Mouse (Mus musculus) MEL (cell line): ENCODE measurements around the gene Atp8b3. TPM values are rescaled to one million over a fixed set of nuclear protein-coding genes. Genes with fewer than 3 reads are reported as not detected.

Source experiments
- DNase-seq: peaks from one replicate; pipeline ENCODE4 v3.0.0; 2011; ENCODE audit warnings: low read depth, low spot score
- H3K27ac ChIP-seq: 2 replicates; pipeline ENCODE4 v1.5.1; 2012; ENCODE audit warnings: low read depth, mild to moderate bottlenecking, control low read depth, low read length, moderate library complexity; ENCODE audit not compliant: control insufficient read depth
- H3K27me3 ChIP-seq, 2 experiments: fragments of 150-350 bp in 1 of 2; sonication (generic) in 1 of 2; 2 replicates each; pipeline ENCODE4 v1.6.1; 2012; ENCODE audit warnings: low read length in 2 of 2, mild to moderate bottlenecking in 2 of 2, improper control_type of control experiment in 1 of 2, moderate library complexity in 1 of 2; ENCODE audit not compliant: insufficient read depth in 2 of 2, control insufficient read depth in 1 of 2
- H3K36me3 ChIP-seq, 2 experiments: 2 replicates each; pipeline ENCODE4 v1.6.1; 2012 to 2014; ENCODE audit warnings: low read length in 2 of 2, improper control_type of control experiment in 1 of 2, inconsistent platforms in 1 of 2, mild to moderate bottlenecking in 1 of 2; ENCODE audit not compliant: insufficient read depth in 2 of 2, control insufficient read depth in 1 of 2
- H3K4me1 ChIP-seq, 2 experiments: fragments of 150-350 bp in 1 of 2; sonication (generic) in 1 of 2; 2 replicates each; pipeline ENCODE4 v1.6.1; 2012; ENCODE audit warnings: low read length in 2 of 2, improper control_type of control experiment in 1 of 2, mild to moderate bottlenecking in 1 of 2; ENCODE audit not compliant: insufficient read depth in 2 of 2, control insufficient read depth in 1 of 2
- H3K4me3 ChIP-seq, 2 experiments: fragments of 150-350 bp in 1 of 2; sonication (generic) in 1 of 2; 2 replicates each; pipeline ENCODE4 v1.5.1; 2012; ENCODE audit warnings: low read depth in 2 of 2, low read length in 2 of 2, mild to moderate bottlenecking in 2 of 2, moderate library complexity in 2 of 2, control low read depth in 1 of 2, improper control_type of control experiment in 1 of 2; ENCODE audit not compliant: control insufficient read depth in 1 of 2, insufficient read depth in 1 of 2
- H3K79me2 ChIP-seq: 2 replicates; pipeline ENCODE4 v1.6.1; 2012; ENCODE audit warnings: mild to moderate bottlenecking, low read length, moderate library complexity; ENCODE audit not compliant: control insufficient read depth, poor library complexity, insufficient read depth
- H3K9ac ChIP-seq: 2 replicates; pipeline ENCODE4 v1.6.1; 2012; ENCODE audit warnings: low read depth, mild to moderate bottlenecking, control low read depth, low read length, moderate library complexity; ENCODE audit not compliant: control insufficient read depth, poor library complexity, severe bottlenecking
- H3K9me3 ChIP-seq: fragments of 150-350 bp; sonication (generic); replicated peaks from 2 replicates; pipeline ENCODE4 v1.6.1; 2012; ENCODE audit warnings: mild to moderate bottlenecking, low read length, improper control_type of control experiment, moderate library complexity; ENCODE audit not compliant: insufficient read depth
- CHD2 ChIP-seq: IDR thresholded peaks from 2 replicates; pipeline ENCODE4 v1.6.1; 2011; ENCODE audit warnings: low read length, improper control_type of control experiment
- CTCF ChIP-seq, 3 experiments: IDR thresholded peaks in 2 of 3; conservative IDR thresholded peaks in 1 of 3; 2 replicates each; pipeline ENCODE4 v1.5.1; 2011 to 2012; ENCODE audit warnings: low read length in 3 of 3, low read depth in 2 of 3, mild to moderate bottlenecking in 2 of 3, improper control_type of control experiment in 1 of 3, inconsistent platforms in 1 of 3, mixed read lengths in 1 of 3, moderate library complexity in 1 of 3; ENCODE audit not compliant: control insufficient read depth in 1 of 3, insufficient read depth in 1 of 3, poor library complexity in 1 of 3, severe bottlenecking in 1 of 3
- E2F4 ChIP-seq: IDR thresholded peaks from 2 replicates; pipeline ENCODE4 v1.6.1; 2011; ENCODE audit warnings: low read depth, low read length, improper control_type of control experiment, borderline replicate concordance
- ELF1 ChIP-seq: IDR thresholded peaks from 2 replicates; pipeline ENCODE4 v1.6.1; 2014; ENCODE audit warnings: low read depth, mild to moderate bottlenecking, inconsistent platforms, low read length, improper control_type of control experiment, moderate library complexity
- EP300 ChIP-seq, 2 experiments: IDR thresholded peaks; 2 replicates each; pipeline ENCODE4 v1.6.1; 2011; ENCODE audit warnings: improper control_type of control experiment in 2 of 2, low read length in 2 of 2, low read depth in 1 of 2, mild to moderate bottlenecking in 1 of 2
- ETS1 ChIP-seq: IDR thresholded peaks from 2 replicates; pipeline ENCODE4 v1.6.1; 2012; ENCODE audit warnings: low read depth, mild to moderate bottlenecking, inconsistent platforms, low read length, improper control_type of control experiment, moderate library complexity
- GABPA ChIP-seq: IDR thresholded peaks from 2 replicates; pipeline ENCODE4 v1.6.1; 2012; ENCODE audit warnings: low read depth, mild to moderate bottlenecking, inconsistent platforms, low read length, improper control_type of control experiment, moderate library complexity
- JUND ChIP-seq: IDR thresholded peaks from 2 replicates; pipeline ENCODE4 v1.6.1; 2011; ENCODE audit warnings: low read depth, mild to moderate bottlenecking, improper control_type of control experiment, low read length
- MAZ ChIP-seq: IDR thresholded peaks from 2 replicates; pipeline ENCODE4 v1.6.1; 2012; ENCODE audit warnings: low read depth, mild to moderate bottlenecking, inconsistent platforms, low read length, improper control_type of control experiment
- MYC ChIP-seq: IDR thresholded peaks from 2 replicates; pipeline ENCODE4 v1.6.1; 2011; ENCODE audit warnings: low read depth, mild to moderate bottlenecking, low read length, improper control_type of control experiment, moderate library complexity
- NELFE ChIP-seq: IDR thresholded peaks from 2 replicates; pipeline ENCODE4 v1.6.1; 2011; ENCODE audit warnings: low read depth, low read length, improper control_type of control experiment
- POLR2AphosphoS2 ChIP-seq: IDR thresholded peaks from 2 replicates; pipeline ENCODE4 v1.6.1; 2011; ENCODE audit warnings: low read length, improper control_type of control experiment
- RAD21 ChIP-seq: IDR thresholded peaks from 2 replicates; pipeline ENCODE4 v1.6.1; 2011; ENCODE audit warnings: mild to moderate bottlenecking, low read depth, low read length, improper control_type of control experiment
- TBP ChIP-seq: IDR thresholded peaks from 2 replicates; pipeline ENCODE4 v1.8.0; 2011; ENCODE audit warnings: low read depth, low read length, improper control_type of control experiment
- UBTF ChIP-seq: IDR thresholded peaks from 2 replicates; pipeline ENCODE4 v1.6.1; 2012; ENCODE audit warnings: low read depth, mild to moderate bottlenecking, inconsistent platforms, low read length, improper control_type of control experiment, moderate library complexity, borderline replicate concordance; ENCODE audit not compliant: insufficient read depth
- USF1 ChIP-seq: IDR thresholded peaks from 2 replicates; pipeline ENCODE4 v1.6.1; 2014; ENCODE audit warnings: low read depth, mild to moderate bottlenecking, inconsistent platforms, low read length, improper control_type of control experiment, moderate library complexity
- polyA plus RNA-seq, 2 experiments: library from polyadenylated mRNA; stranded (reverse) in 1 of 2; unstranded in 1 of 2; fragments of >175 nt in 1 of 2; fragments of >200 nt in 1 of 2; gene quantifications; 2 replicates each; pipeline versions ENCODE4 v1.2.1 to v1.2.4; 2012; ENCODE audit warnings: low replicate concordance in 2 of 2, low read depth in 1 of 2; ENCODE audit not compliant: insufficient read length in 2 of 2, insufficient read depth in 1 of 2, missing spikeins in 1 of 2
- total RNA-seq: library from RNA; depleted of rRNA; stranded (reverse); fragments of 300-350 nt; gene quantifications from 2 replicates; pipeline ENCODE4 v1.2.3, GENCODE M21; 2012

Atp8b3 gene
- total and polyA plus RNA-seq, 3 experiments: 0.13 TPM; not detected in 2

GRCm38 (mm10) chr10:80547539-80547938, 8.6 kb upstream of the Atp8b3 start:
- Histone ChIP-seq H3K79me2 (peaks cover 4% of the 10 kb centered on the region; the same call in 1 of the 2 replicates), H3K27ac (no peak overlapping the region), H3K27me3 (no peaks in the 10 kb centered on the region), H3K4me1 (no peaks in the 10 kb centered on the region), H3K36me3 (no peaks in the 10 kb centered on the region; a peak in 1 of 4 replicates), H3K9ac (no peak overlapping the region), H3K9me3 (no peaks in the 10 kb centered on the region), H3K4me3 (no peak overlapping the region)
- TF ChIP-seq USF1 (no peak), NELFE (no peak), CTCF (IDR thresholded peaks at IDR 0.05 in 2 of 3, conservative IDR thresholded peaks at IDR 0.05 in 1 of 3; ENCODE audit: control insufficient read depth in 1 of 3, insufficient read depth in 1 of 3, low read depth in 2 of 3, low read length in 3 of 3, poor library complexity in 1 of 3, severe bottlenecking in 1 of 3) (no peak), JUND (no peak), ELF1 (no peak)
- DNase-seq: no peak

- H3K27me3 ChIP-seq: no peaks in the 10 kb centered on the region
- H3K36me3 ChIP-seq: no peaks in the 10 kb centered on the region; a peak in 1 of 4 replicates
- no peak for DNase-seq
- H3K27ac ChIP-seq: no peak overlapping the region
- no peak overlapping the region for H3K9ac ChIP-seq
- no peak overlapping the region for H3K4me3 ChIP-seq
- no peaks in the 10 kb centered on the region for H3K4me1 ChIP-seq
- no peak for TF ChIP-seq MAZ
- H3K79me2 ChIP-seq: peaks cover 1% of the 10 kb centered on the region; the same call in 1 of the 2 replicates
- H3K9me3 ChIP-seq: no peaks in the 10 kb centered on the region
These were observed 8.0 kb upstream of the Atp8b3 start for GRCm38 (mm10) chr10:80546945-80547344.

GRCm38 (mm10) chr10:80545590-80545989, 6.7 kb upstream of the Atp8b3 start:
- no peaks in the 10 kb centered on the region for H3K4me1 ChIP-seq

More at GRCm38 (mm10) chr10:80545590-80545989, 6.7 kb upstream of the Atp8b3 start:
- no peaks in the 10 kb centered on the region for H3K9me3 ChIP-seq
- H3K4me3 ChIP-seq: no peak overlapping the region
- no peak overlapping the region for H3K27ac ChIP-seq
- no peak for TF ChIP-seq JUND
- TF ChIP-seq POLR2AphosphoS2: no peak
- TF ChIP-seq E2F4: no peak
- TF ChIP-seq MYC: no peak
- no peak for TF ChIP-seq ETS1
- TF ChIP-seq EP300 (IDR thresholded peaks at IDR 0.05; ENCODE audit: low read depth in 1 of 2, low read length in 2 of 2): no peak
- no peak for TF ChIP-seq UBTF
- TF ChIP-seq CHD2: no peak
- no peak for TF ChIP-seq GABPA
- TF ChIP-seq TBP: no peak
- TF ChIP-seq RAD21: no peak
- no peaks in the 10 kb centered on the region for H3K27me3 ChIP-seq
- DNase-seq: no peak
- no peaks in the 10 kb centered on the region; a peak in 1 of 4 replicates for H3K36me3 ChIP-seq
- no peaks in the 10 kb centered on the region for H3K79me2 ChIP-seq
- H3K9ac ChIP-seq: no peak overlapping the region
